Mouse (Mus musculus): ENCODE results near the gene Zbtb25.

Gene Zbtb25

DNA sequence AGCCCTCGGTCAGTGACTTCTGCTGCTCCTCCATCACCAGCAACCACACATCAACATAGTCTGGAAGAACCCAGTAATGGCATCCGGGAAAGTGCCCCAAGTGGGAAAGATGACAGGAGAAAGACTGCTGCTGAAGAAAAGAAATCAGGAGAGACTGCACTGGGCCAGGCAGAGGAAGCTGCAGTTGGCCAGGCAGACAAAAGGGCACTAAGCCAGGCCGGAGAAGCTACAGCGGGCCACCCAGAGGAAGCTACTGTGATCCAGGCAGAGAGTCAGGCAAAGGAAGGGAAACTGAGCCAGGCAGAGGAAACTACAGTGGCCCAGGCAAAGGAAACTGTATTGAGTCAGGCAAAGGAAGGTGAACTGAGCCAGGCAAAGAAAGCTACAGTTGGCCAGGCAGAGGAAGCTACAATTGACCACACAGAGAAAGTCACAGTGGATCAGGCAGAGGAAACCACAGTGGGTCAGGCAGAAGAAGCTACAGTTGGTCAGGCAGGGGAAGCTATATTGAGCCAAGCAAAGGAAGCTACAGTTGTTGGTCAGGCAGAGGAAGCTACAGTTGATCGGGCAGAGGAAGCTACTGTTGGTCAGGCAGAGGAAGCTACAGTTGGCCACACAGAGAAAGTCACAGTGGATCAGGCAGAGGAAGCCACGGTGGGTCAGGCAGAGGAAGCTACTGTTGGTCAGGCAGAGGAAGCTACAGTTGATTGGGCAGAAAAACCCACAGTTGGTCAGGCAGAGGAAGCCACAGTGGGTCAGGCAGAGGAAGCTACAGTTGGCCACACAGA is 40.6 kb downstream of the Zbtb25 start:
- TF ChIP-seq GATA4 (IDR thresholded peaks at IDR 0.05; ENCODE audit: insufficient replicate concordance, low read length) = no peak

DNA sequence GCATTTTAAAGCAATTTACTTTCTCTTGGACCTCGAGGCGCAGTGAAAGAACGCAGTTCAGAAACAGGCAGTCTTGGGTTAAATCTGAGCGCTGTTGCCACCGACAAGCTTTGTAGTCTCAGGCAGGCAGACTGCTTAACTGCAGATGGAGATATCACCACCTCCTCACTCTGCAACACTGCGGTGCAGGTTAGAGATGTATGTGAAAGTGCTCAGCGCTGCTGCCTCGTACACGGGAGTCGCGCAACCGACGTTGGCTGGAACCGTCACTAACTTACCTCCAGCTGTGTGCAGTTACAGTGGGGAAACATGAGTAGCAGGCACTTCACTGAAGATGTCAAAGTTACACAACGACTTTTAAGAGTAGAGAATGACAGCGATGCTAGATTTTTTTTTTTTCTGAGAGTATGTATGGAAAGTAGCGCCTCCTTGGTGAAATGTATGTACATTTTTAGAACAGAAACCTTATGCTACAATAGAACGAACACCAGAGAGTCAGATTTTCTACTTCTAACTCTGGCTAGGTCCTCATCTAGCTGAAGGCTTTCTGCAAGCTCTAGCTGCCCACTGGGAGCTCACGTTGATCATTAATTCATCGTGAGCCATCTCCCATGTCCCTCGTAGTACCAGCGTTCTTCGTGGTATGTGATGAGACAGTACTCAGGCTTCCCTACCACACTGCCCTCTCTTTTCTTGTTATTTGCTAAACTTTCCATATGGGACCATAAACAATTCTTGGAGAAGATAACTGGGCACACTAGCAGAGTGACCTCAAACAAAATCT is 42.8 kb downstream of the Zbtb25 start:
- TF ChIP-seq GATA4 (IDR thresholded peaks at IDR 0.05; ENCODE audit: insufficient replicate concordance, low read length) = no peak

DNA sequence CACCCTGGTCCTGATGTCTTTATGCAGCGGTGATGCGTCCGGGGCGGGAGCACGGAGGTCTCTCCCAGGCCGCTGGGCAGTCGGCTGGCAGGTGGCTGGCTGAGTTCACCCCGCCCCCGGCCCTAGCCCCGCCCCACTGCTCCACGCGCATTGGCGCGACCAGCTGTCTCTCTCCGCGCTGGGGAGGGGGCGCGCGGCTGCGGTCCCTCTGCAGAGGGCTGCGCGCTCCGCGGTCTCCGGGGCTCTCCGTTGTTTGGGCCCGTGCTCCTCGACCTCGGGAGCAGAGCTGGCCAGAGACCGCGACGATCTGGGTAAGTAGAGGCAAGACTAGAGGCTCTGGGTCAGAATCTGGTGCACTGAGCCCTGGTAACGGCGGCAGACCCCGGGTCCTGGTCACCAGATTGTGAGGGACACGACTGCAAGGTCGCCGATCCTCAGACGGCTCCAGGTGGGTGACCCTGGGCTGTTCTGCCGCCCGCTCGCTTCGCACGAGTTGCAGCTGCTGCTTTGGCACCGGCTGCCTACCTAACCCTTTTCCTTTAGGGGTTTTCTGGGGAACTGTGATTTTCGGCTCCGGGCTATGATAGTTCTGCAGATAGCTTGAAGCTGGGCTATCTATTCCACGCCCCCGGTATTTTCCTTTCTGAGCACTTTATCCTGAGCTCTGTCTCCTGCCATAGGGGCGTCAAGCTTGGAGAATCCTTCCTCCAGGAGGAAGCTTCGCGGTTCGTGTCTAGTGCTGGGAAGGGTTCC is 44.5 kb downstream of the Zbtb25 start, which contains the start of gene Akap5:
TSS of gene Akap5 (plus strand) at position 213 of the 753 bp plus-strand sequence.
- no peak for TF ChIP-seq GATA4 (IDR thresholded peaks at IDR 0.05; ENCODE audit: insufficient replicate concordance, low read length)

DNA sequence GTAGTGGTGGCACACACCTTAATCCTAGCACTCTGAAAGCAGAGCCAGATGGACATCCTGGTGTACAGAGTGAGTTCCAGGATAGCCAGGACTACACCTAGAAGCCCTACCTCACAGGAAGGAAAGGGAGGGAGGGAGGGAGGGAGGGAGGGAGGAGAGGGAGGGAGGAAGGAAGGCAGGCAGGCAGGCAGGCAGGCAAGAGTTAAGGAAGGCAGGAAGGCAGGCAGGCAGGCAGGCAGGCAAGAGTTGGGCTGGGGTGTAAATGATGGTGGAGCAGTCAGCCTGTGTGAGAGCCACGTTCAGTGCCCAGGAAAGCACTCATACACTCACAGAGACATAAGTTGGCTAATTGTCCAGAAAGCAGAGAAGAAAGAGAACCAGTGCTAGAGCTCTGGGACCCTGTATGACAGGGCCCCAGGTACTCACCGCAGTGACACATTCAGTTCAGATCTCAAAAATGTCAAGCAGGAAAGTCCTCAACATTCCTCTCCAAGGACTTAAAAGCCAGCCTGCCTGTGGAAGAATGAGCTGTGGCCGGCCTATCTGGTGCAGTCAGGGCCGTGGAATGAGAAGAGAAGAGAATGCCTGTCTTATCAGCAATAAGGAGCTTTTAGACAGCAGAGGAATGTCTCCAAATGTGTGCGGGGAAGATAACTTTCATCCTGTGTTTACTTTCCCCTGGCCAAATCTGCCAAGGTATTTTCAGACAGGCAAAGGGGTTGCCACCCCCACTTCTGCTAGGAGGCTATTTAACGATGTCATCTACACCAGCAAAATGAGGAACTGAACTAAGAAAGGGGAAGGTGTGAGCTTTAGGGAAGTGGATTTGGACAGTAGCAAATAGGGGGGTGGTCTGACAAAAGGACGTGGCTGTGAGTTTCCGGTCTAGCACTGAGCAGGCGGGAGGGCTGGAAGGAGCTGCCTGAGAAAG is 50.9 kb downstream of the Zbtb25 start:
- no peak for TF ChIP-seq GATA4 (IDR thresholded peaks at IDR 0.05; ENCODE audit: insufficient replicate concordance, low read length)

DNA sequence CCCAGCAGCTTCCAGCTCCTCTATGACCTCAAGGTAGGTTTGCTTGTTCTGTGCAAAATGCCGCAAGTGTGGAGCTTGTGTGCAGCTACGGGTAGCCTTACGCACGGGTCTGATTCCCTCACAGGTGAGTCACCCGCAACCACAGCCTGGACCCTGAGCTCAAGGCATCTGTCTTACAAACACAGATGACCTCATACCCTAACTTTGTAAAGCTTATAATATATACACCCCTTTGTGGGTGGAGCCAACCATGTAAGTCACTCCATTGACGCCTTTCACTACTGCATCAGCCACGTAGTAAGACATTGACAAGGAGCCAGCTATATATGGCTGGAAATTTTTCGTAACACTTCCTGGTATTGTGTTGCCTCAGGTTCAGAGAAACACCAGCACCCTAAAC is 57.5 kb downstream of the Zbtb25 start:
- TF ChIP-seq GATA4 (IDR thresholded peaks at IDR 0.05; ENCODE audit: insufficient replicate concordance, low read length) = no peak

DNA sequence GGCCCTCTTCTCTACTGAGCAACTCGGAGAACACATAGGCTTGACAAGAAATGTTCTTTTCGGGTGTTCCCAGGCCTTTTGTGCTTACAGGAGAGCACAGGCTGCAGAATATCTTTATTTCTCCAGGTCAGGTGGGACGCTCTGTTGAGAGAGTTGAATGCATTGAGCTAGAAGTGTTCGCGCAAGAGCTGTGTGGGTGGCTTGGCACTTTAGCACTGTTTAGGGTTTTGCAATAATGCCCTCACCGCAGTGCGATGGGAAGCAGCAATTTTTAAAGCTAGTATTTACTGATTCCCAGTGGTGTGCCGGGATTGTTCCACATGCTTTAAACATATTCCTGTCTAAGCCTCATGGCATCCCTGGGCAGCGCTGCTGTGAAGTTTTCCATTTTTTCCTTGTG is 58.2 kb downstream of the Zbtb25 start:
- TF ChIP-seq GATA4 (IDR thresholded peaks at IDR 0.05; ENCODE audit: insufficient replicate concordance, low read length) = no peak

DNA sequence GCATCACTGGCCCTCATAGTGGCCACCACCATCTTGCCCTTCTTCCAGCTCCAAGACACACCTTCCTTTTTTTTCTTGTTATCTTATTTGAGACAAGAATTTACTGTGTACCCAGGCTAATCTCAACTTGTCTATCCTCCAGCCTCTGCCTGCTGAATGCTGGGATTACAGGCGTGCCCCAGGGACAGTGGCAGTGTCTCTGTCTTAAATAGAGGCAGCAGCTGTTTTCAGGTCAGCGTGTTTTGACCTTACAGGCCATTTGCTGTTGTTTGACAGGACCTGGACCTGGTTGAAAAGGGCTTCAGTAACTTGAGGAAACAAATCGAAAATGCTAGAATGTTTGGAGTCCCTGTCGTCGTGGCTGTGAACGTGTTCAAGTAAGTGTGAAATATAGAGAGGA is 58.8 kb downstream of the Zbtb25 start:
- TF ChIP-seq GATA4 (IDR thresholded peaks at IDR 0.05; ENCODE audit: insufficient replicate concordance, low read length) = no peak

DNA sequence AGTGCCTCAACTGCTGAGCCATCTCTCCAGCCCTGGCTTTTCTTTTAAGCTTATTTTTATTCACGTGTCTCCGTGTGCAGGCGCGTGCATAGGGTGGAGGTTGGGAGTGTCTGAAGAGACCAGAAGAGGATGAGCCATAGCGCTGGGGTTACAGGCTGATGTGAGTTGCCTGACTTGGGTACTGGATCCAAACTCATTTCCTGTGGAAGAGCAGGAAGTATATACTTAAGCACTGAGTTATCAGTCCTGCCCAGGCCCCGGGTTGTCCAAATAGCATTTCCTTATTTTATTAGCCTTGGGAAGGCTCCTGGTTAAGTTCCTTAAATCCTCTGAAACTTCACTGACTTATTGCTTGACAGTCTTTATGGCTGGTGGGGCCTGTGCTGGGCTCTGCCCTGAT is 59.4 kb downstream of the Zbtb25 start:
- no peak for TF ChIP-seq GATA4 (IDR thresholded peaks at IDR 0.05; ENCODE audit: insufficient replicate concordance, low read length)

DNA sequence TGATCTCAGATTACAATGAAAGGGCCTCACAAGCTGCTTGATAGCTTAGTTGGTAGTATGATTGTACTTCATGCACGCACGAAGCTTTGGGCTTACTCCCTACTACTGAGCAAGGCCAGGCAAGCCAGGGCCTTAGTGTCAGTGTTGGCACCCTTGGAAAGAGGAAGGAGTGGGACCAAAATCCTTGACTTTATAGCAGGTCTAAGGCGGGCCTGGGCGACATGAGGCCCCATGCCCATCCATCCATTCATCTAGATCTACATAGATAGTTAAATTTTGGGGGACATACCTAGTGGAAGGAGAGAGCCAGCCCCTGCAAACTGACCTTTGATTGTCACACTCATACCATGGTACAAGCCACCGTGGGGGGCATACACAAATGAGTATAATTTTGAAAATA is 61.0 kb downstream of the Zbtb25 start:
- no peak for TF ChIP-seq GATA4 (IDR thresholded peaks at IDR 0.05; ENCODE audit: insufficient replicate concordance, low read length)

DNA sequence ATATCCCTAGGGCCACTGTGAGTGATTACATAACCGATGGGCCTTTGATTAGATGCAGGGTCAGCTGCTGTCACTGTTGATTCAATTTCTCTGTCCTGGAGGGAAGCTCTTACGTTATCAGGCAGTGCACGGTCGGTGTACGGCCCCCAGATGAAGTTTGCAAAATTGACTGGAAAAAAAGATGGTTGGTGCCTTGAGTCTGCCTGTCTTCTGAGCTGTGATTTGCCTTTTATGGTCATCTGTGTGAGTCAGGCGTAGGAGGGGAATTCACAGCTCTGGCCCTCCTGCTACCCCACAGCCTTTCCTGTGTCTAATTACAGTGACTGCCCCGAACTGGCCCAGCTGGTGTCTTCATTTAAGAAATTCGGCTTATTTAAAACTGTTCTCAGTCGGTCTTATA is 61.4 kb downstream of the Zbtb25 start:
- TF ChIP-seq GATA4 (IDR thresholded peaks at IDR 0.05; ENCODE audit: insufficient replicate concordance, low read length) = no peak

DNA sequence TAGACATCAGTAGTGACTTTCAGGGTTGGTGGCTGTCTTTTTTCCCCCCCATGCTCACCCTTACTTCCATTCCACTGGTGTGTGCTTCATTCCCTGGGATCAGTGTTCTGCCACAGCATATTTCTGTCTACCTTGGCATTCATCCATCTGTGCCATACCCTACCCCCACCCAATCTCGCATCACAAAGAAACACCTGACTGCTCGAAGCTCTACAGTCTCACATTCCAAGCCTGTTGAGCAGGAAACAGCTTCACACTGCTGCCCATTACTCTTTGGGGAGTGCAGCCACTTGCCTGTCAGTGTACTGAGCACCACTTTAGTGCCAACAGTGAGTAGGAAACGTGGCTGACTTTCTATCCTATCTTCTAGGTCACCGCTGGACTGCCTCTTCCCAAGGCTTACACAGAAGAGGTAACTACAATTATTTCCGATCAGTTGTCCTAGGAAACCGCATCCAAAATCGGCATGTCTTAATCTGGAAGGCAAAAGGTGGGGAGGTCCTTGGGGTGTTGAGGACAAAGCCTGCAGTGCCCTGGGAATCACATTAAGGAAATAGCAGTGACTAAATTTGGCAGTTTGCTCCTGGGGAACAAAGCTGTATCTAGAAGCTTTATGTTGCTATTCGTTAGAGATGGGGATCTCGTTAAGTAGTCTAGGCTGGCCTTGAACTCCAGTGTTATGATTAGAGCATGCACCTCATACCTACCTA is 62.4 kb downstream of the Zbtb25 start:
- TF ChIP-seq GATA4 (IDR thresholded peaks at IDR 0.05; ENCODE audit: insufficient replicate concordance, low read length) = no peak

DNA sequence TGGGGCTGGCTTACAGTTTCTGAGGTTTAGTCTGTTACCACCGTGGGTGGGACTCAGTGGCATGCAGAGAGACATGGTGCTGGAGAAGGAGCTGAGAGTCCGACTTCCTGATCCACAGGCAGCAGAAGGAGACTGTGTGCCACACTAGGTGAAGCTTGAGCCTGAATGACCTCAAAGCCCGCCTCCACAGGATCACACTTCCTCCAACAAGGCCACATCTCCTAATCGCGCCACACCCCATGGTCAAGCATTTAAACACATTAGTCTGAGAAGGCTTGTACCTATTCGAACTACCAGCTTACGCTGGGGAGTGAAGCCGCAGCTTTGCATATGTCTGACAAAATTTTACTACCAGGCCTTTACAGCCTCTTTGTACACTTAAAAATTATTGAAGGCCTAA is 64.3 kb downstream of the Zbtb25 start:
- TF ChIP-seq GATA4 (IDR thresholded peaks at IDR 0.05; ENCODE audit: insufficient replicate concordance, low read length) = no peak

DNA sequence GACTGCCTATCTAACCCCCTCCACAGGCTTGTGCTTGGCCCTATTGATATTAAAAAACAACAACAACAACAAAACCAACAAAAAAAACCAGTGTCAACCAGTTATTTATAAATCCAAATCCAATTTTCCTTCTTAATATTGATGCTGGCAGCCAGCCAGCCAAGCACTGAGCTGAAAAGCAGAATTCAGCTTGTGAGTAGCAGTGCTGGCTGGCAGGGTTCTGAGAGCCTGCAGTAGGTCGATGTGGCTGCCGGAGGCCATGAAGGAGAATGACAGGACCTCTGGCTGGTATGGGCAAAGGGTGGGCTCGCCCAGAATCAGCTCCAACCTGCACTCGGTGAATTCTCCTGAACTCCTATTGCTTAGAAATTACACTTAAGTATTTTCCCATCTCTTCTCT is 65.2 kb downstream of the Zbtb25 start:
- no peak for TF ChIP-seq GATA4 (IDR thresholded peaks at IDR 0.05; ENCODE audit: insufficient replicate concordance, low read length)

DNA sequence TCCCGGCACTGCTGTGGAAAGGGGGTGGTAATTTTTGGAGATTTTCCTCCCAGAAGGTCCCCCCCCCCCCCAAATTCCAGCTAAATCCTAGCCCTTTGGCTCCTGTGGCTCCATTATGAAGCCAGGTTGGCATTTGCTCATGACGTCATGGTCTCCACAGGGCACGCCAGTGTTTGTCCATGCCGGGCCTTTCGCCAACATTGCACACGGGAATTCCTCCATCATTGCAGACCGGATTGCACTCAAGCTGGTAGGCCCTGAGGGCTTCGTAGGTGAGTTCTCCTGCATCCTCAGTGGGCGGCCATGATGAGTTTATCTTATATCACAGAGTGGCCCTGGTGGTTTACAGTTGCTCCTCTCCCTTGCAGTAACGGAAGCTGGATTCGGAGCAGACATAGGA is 65.9 kb downstream of the Zbtb25 start:
- no peak for TF ChIP-seq GATA4 (IDR thresholded peaks at IDR 0.05; ENCODE audit: insufficient replicate concordance, low read length)
